11 mouse cellular contexts compared by ENCODE assay signal in the genomic region with DNA sequence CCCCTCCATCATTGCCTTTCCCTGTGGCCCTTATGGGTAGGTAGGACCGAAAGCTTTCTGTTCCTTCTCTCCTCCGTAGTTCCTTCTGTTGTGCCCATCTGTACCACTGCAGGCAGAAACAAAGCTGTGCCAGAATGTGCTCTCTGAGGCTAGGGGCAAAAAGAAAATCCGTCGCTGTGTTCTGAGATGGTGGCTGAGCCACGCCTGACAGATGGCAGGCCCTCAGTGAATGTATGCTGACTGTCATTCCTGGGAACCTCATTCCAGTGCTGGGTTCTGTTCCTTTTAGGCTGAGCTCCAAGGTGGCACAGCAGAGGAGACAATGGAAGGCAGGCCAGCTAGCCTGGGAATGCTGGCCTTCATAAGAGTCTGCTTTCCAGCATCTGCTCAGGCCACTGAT. TPM values are rescaled to one million over a fixed set of nuclear protein-coding genes. Genes with fewer than 3 reads are reported as not detected.
DNase-seq lines count a peak whose midpoint lies in the region; ATAC-seq and TF ChIP-seq lines count a peak whose summit lies in the region.
"Had no signal": no experiment of that assay in that cellular context is flagged by ENCODE, and none has a peak within 500 bp of the region (broad histone marks: within the 10 kb centered on the region; RNA-seq: fewer than 3 reads in every experiment).

No protein-coding gene starts in this region.

- intact Hi-C loops in heart, postnatal 14 days (cut with DNase I) = no loop called here

- no peaks in the 10 kb centered on the region for H3K36me3 ChIP-seq in forebrain, postnatal 0 days (ENCODE audit: insufficient read depth)
- H3K36me3 ChIP-seq in kidney, embryonic 15.5 days = no peaks in the 10 kb centered on the region
- H3K36me3 ChIP-seq: neural tube, embryonic 13.5 days had no signal

- H3K4me2 ChIP-seq in forebrain, postnatal 0 days (ENCODE audit: low read depth) = no peak overlapping the region
- no peak overlapping the region for H3K4me2 ChIP-seq in kidney, embryonic 15.5 days
- H3K4me2 ChIP-seq: lung, embryonic 14.5 days; neural tube, embryonic 13.5 days had no signal

- no peak overlapping the region for H3K27ac ChIP-seq in forebrain, postnatal 0 days (ENCODE audit: low read depth, low read length)
- H3K27ac ChIP-seq in kidney, embryonic 15.5 days = no peak overlapping the region
- H3K27ac ChIP-seq: kidney, postnatal 0 days; neural tube, embryonic 13.5 days had no signal

- H3K27me3 ChIP-seq in forebrain, postnatal 0 days (ENCODE audit: insufficient read depth, low read length) = no peaks in the 10 kb centered on the region
- H3K27me3 ChIP-seq in kidney, embryonic 15.5 days = no peaks in the 10 kb centered on the region
- H3K27me3 ChIP-seq: neural tube, embryonic 13.5 days had no signal

- 39% methylated on average over 5 of the region's 5 CpGs for WGBS in forebrain, postnatal 0 days
- WGBS in kidney, embryonic 15.5 days = 86% methylated on average over 5 of the region's 5 CpGs

- DNase-seq in retina, embryonic 14.5 days (ENCODE audit: low spot score) = peak; percentile 8
- DNase-seq in retina, postnatal 1 day = no peak
- peak; percentile 77 to 86 for DNase-seq in cerebellum, postnatal 14 days
- DNase-seq in forebrain, postnatal 0 days = peak; percentile 43
- DNase-seq in adipocyte (ENCODE audit: low spot score) = no peak
- no peak for DNase-seq in heart, postnatal 14 days
- DNase-seq: gastrocnemius, postnatal 25 days; lung, embryonic 14.5 days had no signal

- ATAC-seq in forebrain, postnatal 0 days = peak; percentile 58
- ATAC-seq in kidney, embryonic 15.5 days (replicated peaks; ENCODE audit: low FRiP score) = no peak

- no peak overlapping the region for H3K4me3 ChIP-seq in forebrain, postnatal 0 days (ENCODE audit: low read depth, low read length)
- no peak overlapping the region for H3K4me3 ChIP-seq in kidney, embryonic 15.5 days (replicated peaks)
- H3K4me3 ChIP-seq: neural tube, embryonic 13.5 days had no signal

- 0 out of 2 replicates have a peak, but pooled peaks cover 4% of the 10 kb centered on the region for H3K4me1 ChIP-seq in forebrain, postnatal 0 days (ENCODE audit: insufficient read depth)
- peaks cover 23% of the 10 kb centered on the region for H3K4me1 ChIP-seq in kidney, embryonic 15.5 days

- no peak overlapping the region for H3K9ac ChIP-seq in forebrain, postnatal 0 days
- H3K9ac ChIP-seq in kidney, embryonic 15.5 days = no peak overlapping the region
- H3K9ac ChIP-seq: lung, embryonic 14.5 days; neural tube, embryonic 13.5 days had no signal

- TF ChIP-seq CTCF in forebrain, postnatal 0 days (IDR thresholded peaks at IDR 0.05; ENCODE audit: low read depth) = no peak

- no peaks in the 10 kb centered on the region for H3K9me3 ChIP-seq in forebrain, postnatal 0 days (ENCODE audit: low read length)
- H3K9me3 ChIP-seq in kidney, embryonic 15.5 days (replicated peaks) = no peaks in the 10 kb centered on the region
- H3K9me3 ChIP-seq: neural tube, embryonic 13.5 days had no signal

RNA-seq across cellular contexts. Expression of a gene that starts 54.0 kb away (rescaled TPM):
- total RNA-seq in forebrain, postnatal 0 days (2014; rRNA removed) = 12.3 TPM in 2 replicates
- 2.8 and 3.5 TPM in 2 replicates for polyA plus RNA-seq in forebrain, postnatal 0 days (2015; fragmentation: Nextera tagmentation; extraction: Ambion mirVana)
- total RNA-seq in heart, postnatal 14 days (2021) = 1 to 10 TPM; 7.1 to 8.6 TPM
- polyA plus RNA-seq in kidney, embryonic 15.5 days (2015; fragmentation: Nextera tagmentation; extraction: Ambion mirVana) = 19.1 and 24.2 TPM in 2 replicates

Comparison
In these comparisons a context has a peak if more than half of its experiments do, and no peak if none do; other contexts are left out.
1. DNase-seq: peak in retina, embryonic 14.5 days (single experiment), cerebellum, postnatal 14 days (2 of 2) and forebrain, postnatal 0 days (single experiment); none in retina, postnatal 1 day (single experiment), adipocyte (single experiment) and heart, postnatal 14 days (0 of 2).